Mouse (Mus musculus) forebrain, embryonic 16.5 days (tissue): ENCODE measurements around the gene Eef1a2. TPM values are rescaled to one million over a fixed set of nuclear protein-coding genes. Genes with fewer than 3 reads are reported as not detected.
A peak's percentile ranks its signal among the peaks of the same experiment; 100 is the strongest.

ENCODE experiments used
- ATAC-seq: fragments of 200-750 bp; cut with Nextera tagmentation; 2 replicates; pipeline ENCODE4 v1.8.0; 2017; ENCODE audit warnings: mild to moderate bottlenecking, moderate library complexity
- H3K27ac ChIP-seq: fragments of 300-500 bp; sonication (generic); 2 replicates; pipeline ENCODE4 v1.5.1; 2014; ENCODE audit warnings: low read length, control low read depth
- H3K27me3 ChIP-seq: fragments of 300-500 bp; sonication (generic); replicated peaks from 2 replicates; pipeline ENCODE4 v1.6.1; 2014; ENCODE audit warnings: low read length; ENCODE audit not compliant: control insufficient read depth, insufficient read depth
- H3K36me3 ChIP-seq: fragments of 300-500 bp; sonication (generic); 2 replicates; pipeline ENCODE4 v1.6.1; 2014; ENCODE audit not compliant: control insufficient read depth, insufficient read depth
- H3K4me1 ChIP-seq: fragments of 300-500 bp; sonication (generic); replicated peaks from 2 replicates; pipeline ENCODE4 v1.6.1; 2014; ENCODE audit warnings: low read length; ENCODE audit not compliant: control insufficient read depth, insufficient read depth
- H3K4me2 ChIP-seq: fragments of 300-500 bp; sonication (generic); 2 replicates; pipeline ENCODE4 v1.6.1; 2014; ENCODE audit warnings: mild to moderate bottlenecking, low read length, control low read depth
- H3K4me3 ChIP-seq: fragments of 300-500 bp; sonication (generic); replicated peaks from 2 replicates; pipeline ENCODE4 v1.5.1; 2014; ENCODE audit warnings: mild to moderate bottlenecking, low read length, control low read depth
- H3K9ac ChIP-seq: fragments of 300-500 bp; sonication (generic); replicated peaks from 2 replicates; pipeline ENCODE4 v1.6.1; 2014; ENCODE audit warnings: low read depth, low read length, control low read depth
- H3K9me3 ChIP-seq: fragments of 300-500 bp; sonication (generic); 2 replicates; pipeline ENCODE4 v1.6.1; 2016; ENCODE audit warnings: low read length; ENCODE audit not compliant: control insufficient read depth
- WGBS: fragments of 180-500 bp; shearing (Covaris S2); extraction: QIAGEN DNeasy Blood & Tissue Kit; methylation state at CpG from one replicate; pipeline ENCODE4 v1.1.7; 2014; 5-methylcytosine and 5-hydroxymethylcytosine counted together
- polyA plus RNA-seq: library from polyadenylated mRNA; unstranded; fragments of >200 nt; fragmentation: Nextera tagmentation; extraction: Ambion mirVana; gene quantifications from 2 replicates; pipeline ENCODE4 v1.2.1, GENCODE M21; 2015

Eef1a2 gene
- polyA plus RNA-seq, 1 experiment from 2014 or later, result 5.7 TPM

- Histone ChIP-seq H3K27me3 (no peaks in the 10 kb centered on the region; the same call in 1 of the 2 replicates), H3K4me1 (peaks cover 37% of the 10 kb centered on the region), H3K27ac (no peak overlapping the region), H3K9me3 (no peaks in the 10 kb centered on the region), H3K4me2 (no peak overlapping the region), H3K36me3 (no peaks in the 10 kb centered on the region), H3K9ac (0 out of 2 replicates have a peak overlapping the region, but pooled peaks have one; percentile 5), H3K4me3 (no peak overlapping the region)
- no peak for ATAC-seq
- 92% methylated on average over 3 of the region's 3 CpGs for WGBS
Observed at GRCm38 (mm10) chr2:181154361-181154760, 2.5 kb downstream of the Eef1a2 start.

GRCm38 (mm10) chr2:181153837-181154236, 3.0 kb downstream of the Eef1a2 start:
- Histone ChIP-seq H3K4me3 (no peak overlapping the region), H3K9me3 (no peaks in the 10 kb centered on the region), H3K36me3 (no peaks in the 10 kb centered on the region), H3K9ac (no peak overlapping the region), H3K4me2 (no peak overlapping the region), H3K27me3 (no peaks in the 10 kb centered on the region; the same call in 1 of the 2 replicates), H3K27ac (no peak overlapping the region), H3K4me1 (peaks cover 32% of the 10 kb centered on the region)
- ATAC-seq, result no peak
- WGBS, result 0% methylated on average over 1 of the region's 1 CpGs

- no peak for ATAC-seq
- 86% methylated on average over 1 of the region's 1 CpGs for WGBS
Observed at GRCm38 (mm10) chr2:181153131-181153530, 3.7 kb downstream of the Eef1a2 start.

GRCm38 (mm10) chr2:181152701-181153100, 4.1 kb downstream of the Eef1a2 start:
- Histone ChIP-seq H3K36me3 (no peaks in the 10 kb centered on the region), H3K27ac (no peak overlapping the region), H3K4me3 (no peak overlapping the region), H3K4me1 (peaks cover 31% of the 10 kb centered on the region), H3K27me3 (no peaks in the 10 kb centered on the region; the same call in 1 of the 2 replicates), H3K4me2 (no peak overlapping the region), H3K9me3 (no peaks in the 10 kb centered on the region), H3K9ac (no peak overlapping the region)
- 94% methylated on average over 17 of the region's 17 CpGs for WGBS
- no peak for ATAC-seq

More at GRCm38 (mm10) chr2:181153131-181153530, 3.7 kb downstream of the Eef1a2 start:
- Histone ChIP-seq H3K9ac (no peak overlapping the region), H3K4me2 (no peak overlapping the region), H3K27ac (no peak overlapping the region), H3K9me3 (no peaks in the 10 kb centered on the region), H3K4me1 (peaks cover 33% of the 10 kb centered on the region), H3K36me3 (no peaks in the 10 kb centered on the region), H3K27me3 (no peaks in the 10 kb centered on the region; the same call in 1 of the 2 replicates), H3K4me3 (no peak overlapping the region)

- no peak overlapping the region for H3K4me2 ChIP-seq
- ATAC-seq, result no peak
- no peaks in the 10 kb centered on the region; the same call in 1 of the 2 replicates for H3K27me3 ChIP-seq
- H3K27ac ChIP-seq, result no peak overlapping the region
- H3K36me3 ChIP-seq, result peaks cover 3% of the 10 kb centered on the region; the same call in 1 of the 2 replicates
- no peak overlapping the region for H3K9ac ChIP-seq
- 73% methylated on average over 6 of the region's 6 CpGs for WGBS
- no peak overlapping the region for H3K4me3 ChIP-seq
- H3K4me1 ChIP-seq, result peaks cover 18% of the 10 kb centered on the region
- no peaks in the 10 kb centered on the region for H3K9me3 ChIP-seq
Observed at GRCm38 (mm10) chr2:181150281-181150680, 6.5 kb downstream of the Eef1a2 start.

- peaks cover 3% of the 10 kb centered on the region; the same call in 1 of the 2 replicates for H3K36me3 ChIP-seq
- peak overlapping the region; percentile 63 for H3K9ac ChIP-seq
- H3K27ac ChIP-seq, result no peak overlapping the region
- H3K4me2 ChIP-seq, result peak overlapping the region; percentile 91
- peak overlapping the region; percentile 54 for H3K4me3 ChIP-seq
- no peak for ATAC-seq
- H3K4me1 ChIP-seq, result peaks cover 8% of the 10 kb centered on the region
- WGBS, result 12% methylated on average over 31 of the region's 31 CpGs
- no peaks in the 10 kb centered on the region; the same call in 1 of the 2 replicates for H3K27me3 ChIP-seq
- H3K9me3 ChIP-seq, result no peaks in the 10 kb centered on the region
Observed at GRCm38 (mm10) chr2:181148318-181148955, 8.4 kb downstream of the Eef1a2 start.

- Histone ChIP-seq H3K4me3 (peak overlapping the region; percentile 54), H3K9me3 (no peaks in the 10 kb centered on the region), H3K27me3 (no peaks in the 10 kb centered on the region; the same call in 1 of the 2 replicates), H3K36me3 (peaks cover 3% of the 10 kb centered on the region; the same call in 1 of the 2 replicates), H3K4me2 (peak overlapping the region; percentile 91), H3K4me1 (peaks cover 8% of the 10 kb centered on the region), H3K9ac (peak overlapping the region; percentile 63), H3K27ac (no peak overlapping the region; the same call in 1 of the 2 replicates)
- 1% methylated on average over 58 of the region's 61 CpGs for WGBS
- peak; percentile 52 for ATAC-seq
Observed at GRCm38 (mm10) chr2:181147546-181148317, 9.1 kb downstream of the Eef1a2 start.

- Histone ChIP-seq H3K27me3 (no peaks in the 10 kb centered on the region; the same call in 1 of the 2 replicates), H3K4me1 (peaks cover 8% of the 10 kb centered on the region), H3K4me3 (peak overlapping the region; percentile 54), H3K36me3 (peaks cover 3% of the 10 kb centered on the region; the same call in 1 of the 2 replicates), H3K9ac (no peak overlapping the region), H3K27ac (no peak overlapping the region), H3K4me2 (peak overlapping the region; percentile 91), H3K9me3 (no peaks in the 10 kb centered on the region)
- no peak for ATAC-seq
- 48% methylated on average over 4 of the region's 4 CpGs for WGBS
Observed at GRCm38 (mm10) chr2:181146976-181147545, 9.8 kb downstream of the Eef1a2 start.

GRCm38 (mm10) chr2:181144675-181145074, 12.1 kb downstream of the Eef1a2 start:
- no peak overlapping the region for H3K9ac ChIP-seq
- peaks cover 3% of the 10 kb centered on the region; the same call in 1 of the 2 replicates for H3K36me3 ChIP-seq
- peaks cover 8% of the 10 kb centered on the region for H3K4me1 ChIP-seq
- H3K27ac ChIP-seq, result no peak overlapping the region
- no peaks in the 10 kb centered on the region for H3K27me3 ChIP-seq
- 90% methylated on average over 2 of the region's 2 CpGs for WGBS
- no peak for ATAC-seq
- no peak overlapping the region for H3K4me3 ChIP-seq
- H3K4me2 ChIP-seq, result no peak overlapping the region
- no peaks in the 10 kb centered on the region for H3K9me3 ChIP-seq
